Mouse (Mus musculus) spleen, adult 2 months (tissue): ENCODE measurements around the gene Wipf1.

Experiments used
- CTCF ChIP-seq: fragments of 200-500 bp; IDR thresholded peaks from 2 replicates; pipeline ENCODE4 v1.5.1; 2011; ENCODE audit warnings: mild to moderate bottlenecking, inconsistent platforms; ENCODE audit not compliant: insufficient read depth, insufficient read length, insufficient replicate concordance; ENCODE audit errors: extremely low read depth
- POLR2A ChIP-seq: fragments of 200-500 bp; IDR thresholded peaks from 2 replicates; pipeline ENCODE4 v1.6.1; 2011; ENCODE audit warnings: low read depth, low read length, inconsistent platforms

DNA sequence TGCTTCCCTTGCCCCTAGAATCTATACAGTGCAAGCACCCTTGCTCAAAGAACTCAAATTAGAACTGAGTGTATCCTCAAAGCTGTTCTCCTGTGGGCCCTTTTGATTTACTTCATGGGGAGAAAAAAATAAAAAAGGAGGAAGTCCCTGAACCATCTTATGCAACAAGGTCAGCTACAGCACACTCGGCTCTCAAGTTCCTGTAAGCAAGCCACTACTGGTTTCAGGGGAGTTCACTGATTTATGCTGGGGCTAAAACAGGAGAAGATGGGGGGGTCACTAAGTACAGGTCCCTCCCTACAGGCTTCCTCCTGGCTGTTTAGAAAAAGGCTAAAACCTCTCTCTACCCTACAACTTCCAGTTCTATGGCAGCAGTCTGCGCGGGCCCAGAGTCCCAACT lies 17.5 kb downstream of the Wipf1 start:
- no peak for TF ChIP-seq POLR2A
- TF ChIP-seq CTCF, result no peak
